10 mouse cellular contexts compared by ENCODE assay signal in the genomic region with DNA sequence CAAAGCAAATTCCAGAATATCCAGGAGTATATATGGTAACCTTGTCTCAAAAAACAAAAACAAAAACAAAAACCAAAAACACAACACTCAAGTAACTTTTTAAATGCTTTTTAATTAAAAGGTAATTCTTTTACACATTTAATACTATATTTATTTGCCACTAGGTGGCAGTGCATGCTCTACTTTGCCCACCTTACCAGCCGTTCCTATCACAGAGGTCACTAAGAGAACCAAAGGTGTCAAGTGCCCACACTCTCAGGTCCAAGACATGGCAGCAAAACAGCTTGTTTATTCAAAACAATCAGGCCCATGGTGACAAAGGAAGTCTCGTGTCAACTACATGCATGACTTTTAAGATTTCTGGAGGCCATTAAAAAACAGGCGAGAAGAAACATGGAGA. TPM values are rescaled to one million over a fixed set of nuclear protein-coding genes. Genes with fewer than 3 reads are reported as not detected.
DNase-seq lines count a peak whose midpoint lies in the region; TF ChIP-seq lines count a peak whose summit lies in the region.
"Had no signal": no experiment of that assay in that cellular context is flagged by ENCODE, and none has a peak within 500 bp of the region (broad histone marks: within the 10 kb centered on the region; RNA-seq: fewer than 3 reads in every experiment).

No protein-coding gene starts in this region.

- H3K4me3 ChIP-seq in lung, adult 2 months (replicated peaks; ENCODE audit: extremely low read depth, low read depth, low read length) = no peak overlapping the region
- no peak overlapping the region for H3K4me3 ChIP-seq in embryonic facial prominence, embryonic 10.5 days
- H3K4me3 ChIP-seq: erythroblast, embryonic 14.5 days; limb, embryonic 12.5 days had no signal

- no peak overlapping the region for H3K27ac ChIP-seq in embryonic facial prominence, embryonic 10.5 days (replicated peaks)
- H3K27ac ChIP-seq: limb, embryonic 12.5 days had no signal

- H3K27me3 ChIP-seq in embryonic facial prominence, embryonic 10.5 days (replicated peaks; ENCODE audit: low read depth, poor library complexity, severe bottlenecking) = no peaks in the 10 kb centered on the region
- H3K27me3 ChIP-seq: limb, embryonic 12.5 days had no signal

- H3K36me3 ChIP-seq in embryonic facial prominence, embryonic 10.5 days (replicated peaks) = no peaks in the 10 kb centered on the region
- H3K36me3 ChIP-seq: limb, embryonic 12.5 days had no signal

- H3K4me1 ChIP-seq in lung, adult 2 months (ENCODE audit: control insufficient read depth, insufficient read depth, low read length) = no peaks in the 10 kb centered on the region
- H3K4me1 ChIP-seq in embryonic facial prominence, embryonic 10.5 days = no peaks in the 10 kb centered on the region
- H3K4me1 ChIP-seq: limb, embryonic 12.5 days had no signal

- no peaks in the 10 kb centered on the region for H3K9me3 ChIP-seq in embryonic facial prominence, embryonic 10.5 days
- H3K9me3 ChIP-seq: limb, embryonic 12.5 days had no signal

- no peak for TF ChIP-seq POLR2A in lung, adult 2 months (IDR thresholded peaks at IDR 0.05; ENCODE audit: borderline replicate concordance, extremely low read depth, low read depth, low read length)

- peak; percentile 55; the same call in 1 of the 2 replicates for TF ChIP-seq CTCF in lung, adult 2 months (IDR thresholded peaks at IDR 0.05; ENCODE audit: insufficient read depth, low read length)

- 35% methylated on average over 3 of the region's 3 CpGs for WGBS in lung, adult 2 months
- WGBS in embryonic facial prominence, embryonic 10.5 days = 37% methylated on average over 3 of the region's 3 CpGs

- peak; percentile 1 for DNase-seq in adrenal gland, adult 8-10 months
- no peak for DNase-seq in adrenal gland, postnatal 10 days
- no peak for DNase-seq in lung, adult 2 months
- no peak for DNase-seq in lung, postnatal 10 days
- peak; percentile 22 for DNase-seq in embryonic facial prominence, embryonic 10.5 days (ENCODE audit: low spot score)
- peak; percentile 30 for DNase-seq in retina, postnatal 7 days (ENCODE audit: low read depth, low spot score)
- no peak for DNase-seq in layer of hippocampus, postnatal 14 days (ENCODE audit: low spot score in 2 of 2)
- DNase-seq in right cerebral cortex, adult 18-20 months = no peak

RNA-seq across cellular contexts. Expression of a gene that starts 24.2 kb away (rescaled TPM):
- 100 to 1,000 TPM in 3 of 4 experiments, 10 to 100 TPM in 1; 85.1 to 269 (median 187) TPM for total RNA-seq in adrenal gland, adult 8-10 months (2022)
- total RNA-seq in adrenal gland, postnatal 10 days (2021) = 1,000 to 10,000 TPM; 1,138 to 1,532 TPM
- polyA plus RNA-seq in lung, adult 2 months (2012; rRNA removed) = 11.1 and 37.6 TPM in 2 replicates
- 1.7 and 2.6 TPM in 2 replicates for polyA plus RNA-seq in embryonic facial prominence, embryonic 10.5 days (2016; fragmentation: Nextera tagmentation; extraction: Ambion mirVana)
- 10 to 100 TPM; 44.0 to 46.2 TPM for total RNA-seq in layer of hippocampus, postnatal 14 days (2021)

Comparison
In these comparisons a context has a peak if more than half of its experiments do, and no peak if none do; other contexts are left out.
1. DNase-seq: peak in adrenal gland, adult 8-10 months (single experiment), embryonic facial prominence, embryonic 10.5 days (single experiment) and retina, postnatal 7 days (single experiment); none in adrenal gland, postnatal 10 days (single experiment), lung, adult 2 months (single experiment), lung, postnatal 10 days (single experiment), layer of hippocampus, postnatal 14 days (0 of 2) and right cerebral cortex, adult 18-20 months (single experiment).
2. RNA of a gene that starts 24.2 kb away (total RNA-seq): 1,138 to 1,532 TPM in adrenal gland, postnatal 10 days; 85.1 to 269 TPM in adrenal gland, adult 8-10 months and 44.0 to 46.2 TPM in layer of hippocampus, postnatal 14 days; every median in the first group is over 4 times any median in the second.